Comparison of ENCODE assay signal across 10 mouse cellular contexts in the genomic region with DNA sequence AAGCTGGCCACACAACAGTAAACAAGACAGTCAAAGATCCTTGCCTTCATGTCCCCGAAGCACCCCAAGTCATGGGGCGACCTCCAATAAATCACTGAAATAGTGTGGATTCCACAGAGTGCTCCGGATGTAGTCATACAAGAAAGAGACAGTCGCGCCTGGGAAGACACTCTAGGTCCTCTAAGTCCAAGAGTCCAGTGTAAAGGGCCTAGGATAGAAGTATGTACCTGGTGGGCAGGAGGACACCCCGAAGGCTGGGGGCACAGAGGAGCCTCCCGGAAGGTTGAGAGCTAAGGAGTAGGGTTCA. TPM values are rescaled to one million over a fixed set of nuclear protein-coding genes. Genes with fewer than 3 reads are reported as not detected.
A peak's percentile ranks its signal among the peaks of the same experiment; 100 is the strongest.
DNase-seq lines count a peak whose midpoint lies in the region; ATAC-seq lines count a peak whose summit lies in the region.
"Had no signal": no experiment of that assay in that cellular context is flagged by ENCODE, and none has a peak within 500 bp of the region (broad histone marks: within the 10 kb centered on the region; RNA-seq: fewer than 3 reads in every experiment).

No protein-coding gene starts in this region.

- intact Hi-C loops in left cerebral cortex, postnatal 36 days (cut with DNase I): loop anchor here (2.0 kb wide), 1 partner anchor 43 kb away; no protein-coding TSS in a partner anchor

- no peaks in the 10 kb centered on the region for H3K9me3 ChIP-seq in heart, embryonic 15.5 days (replicated peaks)
- no peaks in the 10 kb centered on the region for H3K9me3 ChIP-seq in neural tube, embryonic 11.5 days (ENCODE audit: control insufficient read depth, low read length)
- H3K9me3 ChIP-seq in liver, embryonic 12.5 days (replicated peaks): no peaks in the 10 kb centered on the region

- WGBS in heart, embryonic 15.5 days: 51% methylated on average over 7 of the region's 7 CpGs
- 46% methylated on average over 7 of the region's 7 CpGs for WGBS in neural tube, embryonic 11.5 days
- WGBS in liver, embryonic 12.5 days (ENCODE audit: insufficient replicate concordance): 53% methylated on average over 7 of the region's 7 CpGs

- H3K27me3 ChIP-seq in heart, embryonic 15.5 days: no peaks in the 10 kb centered on the region
- no peaks in the 10 kb centered on the region for H3K27me3 ChIP-seq in neural tube, embryonic 11.5 days (ENCODE audit: control insufficient read depth, insufficient read depth, low read length)
- H3K27me3 ChIP-seq in liver, embryonic 12.5 days (replicated peaks): peaks cover 4% of the 10 kb centered on the region; the same call in 1 of the 2 replicates

- H3K9ac ChIP-seq in heart, embryonic 15.5 days: no peak overlapping the region
- no peak overlapping the region for H3K9ac ChIP-seq in neural tube, embryonic 11.5 days (ENCODE audit: low read length)
- H3K9ac ChIP-seq in liver, embryonic 12.5 days: no peak overlapping the region
- H3K9ac ChIP-seq: liver, embryonic 14.5 days had no signal

- H3K27ac ChIP-seq in heart, embryonic 15.5 days: no peak overlapping the region
- no peak overlapping the region for H3K27ac ChIP-seq in neural tube, embryonic 11.5 days (ENCODE audit: low read depth, low read length)
- H3K27ac ChIP-seq in liver, embryonic 12.5 days: no peak overlapping the region
- H3K27ac ChIP-seq: liver, embryonic 14.5 days had no signal

- no peak for DNase-seq in heart, adult 11 months
- DNase-seq in neural tube, embryonic 11.5 days (ENCODE audit: low spot score): no peak
- no peak for DNase-seq in neural tube, embryonic 10.5 days (ENCODE audit: extremely low spot score, low spot score)
- DNase-seq in urinary bladder, postnatal 4 days (ENCODE audit: low spot score in 2 of 2): no peak
- no peak for DNase-seq in left cerebral cortex, postnatal 36 days (ENCODE audit: low spot score in 2 of 2)
- DNase-seq in gastrocnemius, adult 18-20 months (ENCODE audit: low spot score): no peak

- ATAC-seq in heart, embryonic 15.5 days (replicated peaks; ENCODE audit: insufficient number of reproducible peaks, insufficient read depth, low FRiP score, low read depth): no peak
- ATAC-seq in neural tube, embryonic 11.5 days (ENCODE audit: insufficient read depth, low FRiP score, low TSS enrichment): peak; percentile 8; the same call in 1 of the 2 replicates
- ATAC-seq in liver, embryonic 12.5 days: no peak

- peak overlapping the region; percentile 17; the same call in 1 of the 2 replicates for H3K4me2 ChIP-seq in heart, embryonic 15.5 days
- peak overlapping the region; percentile 24 for H3K4me2 ChIP-seq in neural tube, embryonic 11.5 days (ENCODE audit: low read depth)
- peak overlapping the region; percentile 34 for H3K4me2 ChIP-seq in liver, embryonic 12.5 days

- H3K4me3 ChIP-seq in heart, embryonic 15.5 days: no peak overlapping the region
- no peak overlapping the region for H3K4me3 ChIP-seq in neural tube, embryonic 11.5 days (ENCODE audit: low read depth, low read length)
- H3K4me3 ChIP-seq in liver, embryonic 12.5 days: no peak overlapping the region

- peaks cover 8% of the 10 kb centered on the region for H3K4me1 ChIP-seq in heart, embryonic 15.5 days (replicated peaks)
- 0 out of 2 replicates have a peak, but pooled peaks cover 8% of the 10 kb centered on the region for H3K4me1 ChIP-seq in neural tube, embryonic 11.5 days (ENCODE audit: control insufficient read depth, insufficient read depth, low read length)
- peaks cover 26% of the 10 kb centered on the region for H3K4me1 ChIP-seq in liver, embryonic 12.5 days

- H3K36me3 ChIP-seq in heart, embryonic 15.5 days: 0 out of 2 replicates have a peak, but pooled peaks cover 5% of the 10 kb centered on the region
- no peaks in the 10 kb centered on the region; the same call in 1 of the 2 replicates for H3K36me3 ChIP-seq in neural tube, embryonic 11.5 days (ENCODE audit: control insufficient read depth, insufficient read depth, low read length)
- H3K36me3 ChIP-seq in liver, embryonic 12.5 days: no peaks in the 10 kb centered on the region

RNA-seq across cellular contexts. Expression of gene Prr36, which starts 23.7 kb away (rescaled TPM):
- 0.44 and 0.95 TPM in 2 replicates for polyA plus RNA-seq in heart, embryonic 15.5 days (2015; fragmentation: Nextera tagmentation; extraction: Ambion mirVana)
- polyA plus RNA-seq in neural tube, embryonic 11.5 days (2014; fragmentation: Nextera tagmentation; extraction: Ambion mirVana): 30.6 and 34.6 TPM in 2 replicates
- 0.25 and 0.43 TPM in 2 replicates for polyA plus RNA-seq in liver, embryonic 12.5 days (2016; fragmentation: Nextera tagmentation; extraction: Ambion mirVana)
- 10 to 100 TPM; 47.8 to 48.7 TPM for total RNA-seq in left cerebral cortex, postnatal 36 days (2021)
- not detected for total RNA-seq in gastrocnemius, adult 18-20 months (2021)
- total RNA-seq: gastrocnemius, postnatal 36 days had no signal

RNA-seq across cellular contexts. Expression of gene Evi5l, which starts 27.2 kb away (rescaled TPM):
- polyA plus RNA-seq in heart, embryonic 15.5 days (2015; fragmentation: Nextera tagmentation; extraction: Ambion mirVana): 12.9 and 18.3 TPM in 2 replicates
- 36.1 and 39.0 TPM in 2 replicates for polyA plus RNA-seq in neural tube, embryonic 11.5 days (2014; fragmentation: Nextera tagmentation; extraction: Ambion mirVana)
- polyA plus RNA-seq in liver, embryonic 12.5 days (2016; fragmentation: Nextera tagmentation; extraction: Ambion mirVana): 8.0 and 8.6 TPM in 2 replicates
- 100 to 1,000 TPM; 104 to 117 TPM for total RNA-seq in left cerebral cortex, postnatal 36 days (2021)
- 10 to 100 TPM; 14.8 to 15.5 TPM for total RNA-seq in gastrocnemius, adult 18-20 months (2021)

RNA-seq across cellular contexts. Expression of gene Lrrc8e, which starts 33.1 kb away (rescaled TPM):
- 0.11 and 0.49 TPM in 2 replicates for polyA plus RNA-seq in heart, embryonic 15.5 days (2015; fragmentation: Nextera tagmentation; extraction: Ambion mirVana)
- 0.05 TPM in 1 of 2 replicates, not detected in the other for polyA plus RNA-seq in neural tube, embryonic 11.5 days (2014; fragmentation: Nextera tagmentation; extraction: Ambion mirVana)
- polyA plus RNA-seq in liver, embryonic 12.5 days (2016; fragmentation: Nextera tagmentation; extraction: Ambion mirVana): 0.18 and 0.37 TPM in 2 replicates
- not detected for total RNA-seq in left cerebral cortex, postnatal 36 days (2021)
- not detected for total RNA-seq in gastrocnemius, adult 18-20 months (2021)

RNA-seq across cellular contexts. Expression of gene Map2k7, which starts 45.0 kb away (rescaled TPM):
- polyA plus RNA-seq in heart, embryonic 15.5 days (2015; fragmentation: Nextera tagmentation; extraction: Ambion mirVana): 21.0 and 24.6 TPM in 2 replicates
- 23.0 and 23.4 TPM in 2 replicates for polyA plus RNA-seq in neural tube, embryonic 11.5 days (2014; fragmentation: Nextera tagmentation; extraction: Ambion mirVana)
- polyA plus RNA-seq in liver, embryonic 12.5 days (2016; fragmentation: Nextera tagmentation; extraction: Ambion mirVana): 18.0 and 21.1 TPM in 2 replicates
- total RNA-seq in left cerebral cortex, postnatal 36 days (2021): 10 to 100 TPM; 96.5 to 97.2 TPM
- 10 to 100 TPM; 80.9 to 90.4 TPM for total RNA-seq in gastrocnemius, adult 18-20 months (2021)

RNA-seq across cellular contexts. Expression of gene Gm49320, which starts 45.1 kb away (rescaled TPM):
- 0.34 and 0.79 TPM in 2 replicates for polyA plus RNA-seq in heart, embryonic 15.5 days (2015; fragmentation: Nextera tagmentation; extraction: Ambion mirVana)
- 0.43 and 0.70 TPM in 2 replicates for polyA plus RNA-seq in neural tube, embryonic 11.5 days (2014; fragmentation: Nextera tagmentation; extraction: Ambion mirVana)
- 0.18 and 0.43 TPM in 2 replicates for polyA plus RNA-seq in liver, embryonic 12.5 days (2016; fragmentation: Nextera tagmentation; extraction: Ambion mirVana)
- total RNA-seq in left cerebral cortex, postnatal 36 days (2021): 1 to 10 TPM in 1 of 2 experiments, not detected in 1; 1.4 TPM
- under 1 TPM in 1 of 2 experiments, not detected in 1; 0.14 TPM for total RNA-seq in gastrocnemius, adult 18-20 months (2021)

Comparison
In these comparisons a context has a peak if more than half of its experiments do, and no peak if none do; other contexts are left out.
1. RNA of gene Prr36, which starts 23.7 kb away (polyA plus RNA-seq): 30.6 to 34.6 TPM in neural tube, embryonic 11.5 days; 0.44 to 0.95 TPM in heart, embryonic 15.5 days and 0.25 to 0.43 TPM in liver, embryonic 12.5 days; every median in the first group is over 10 times any median in the second.
2. Peak in every context shown above with its lines, with median percentiles within 50 percentile points of each other: H3K4me2 ChIP-seq.